10 mouse cellular contexts compared by ENCODE assay signal in the genomic region with DNA sequence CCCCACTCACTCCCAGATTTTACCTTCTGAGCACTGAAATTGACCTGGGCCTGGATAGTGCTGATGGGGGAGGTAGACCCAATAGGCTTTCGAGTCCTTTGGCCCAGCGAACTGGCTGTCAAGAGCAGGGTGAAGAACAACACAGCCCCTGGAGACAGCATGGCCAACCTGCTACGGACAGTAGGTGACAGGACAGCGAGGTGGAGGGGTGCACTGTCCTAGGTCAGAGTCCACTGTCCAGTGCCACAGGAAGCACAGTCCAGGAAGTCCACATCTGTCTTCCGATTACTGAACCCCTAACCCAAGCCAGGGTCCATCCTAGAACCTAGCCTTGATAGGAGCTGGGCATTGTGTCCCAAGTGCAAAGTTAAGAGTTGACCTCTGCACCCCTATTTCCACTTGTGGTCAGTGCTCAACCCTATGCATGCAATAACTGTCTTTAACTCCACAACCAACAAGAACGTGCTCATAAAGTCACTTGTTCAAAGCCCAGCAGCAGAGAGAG. TPM values are rescaled to one million over a fixed set of nuclear protein-coding genes. Genes with fewer than 3 reads are reported as not detected.
DNase-seq lines count a peak whose midpoint lies in the region; ATAC-seq lines count a peak whose summit lies in the region.
"Had no signal": no experiment of that assay in that cellular context is flagged by ENCODE, and none has a peak within 500 bp of the region (broad histone marks: within the 10 kb centered on the region; RNA-seq: fewer than 3 reads in every experiment).

No protein-coding gene starts in this region.

- H3K4me2 ChIP-seq in heart, embryonic 15.5 days: peak overlapping the region; percentile 69
- peak overlapping the region; percentile 84 for H3K4me2 ChIP-seq in liver, embryonic 13.5 days

- WGBS in heart, embryonic 10.5 days: 68% methylated on average over 6 of the region's 6 CpGs
- WGBS in heart, embryonic 15.5 days: 67% methylated on average over 6 of the region's 6 CpGs
- WGBS in liver, embryonic 13.5 days (ENCODE audit: insufficient replicate concordance): 57% methylated on average over 6 of the region's 6 CpGs

- no peaks in the 10 kb centered on the region for H3K27me3 ChIP-seq in heart, embryonic 10.5 days (ENCODE audit: insufficient read depth, poor library complexity, severe bottlenecking)
- H3K27me3 ChIP-seq in heart, embryonic 15.5 days: no peaks in the 10 kb centered on the region
- H3K27me3 ChIP-seq in liver, embryonic 13.5 days: no peaks in the 10 kb centered on the region
- H3K27me3 ChIP-seq: Patski had no signal

- intact Hi-C loops in heart, postnatal 25 days (cut with DNase I): loop anchor here (10.0 kb wide), 1 partner anchor 1405 kb away; the partner anchor contains the start of gene Surf6

- no peak for DNase-seq in heart, embryonic 10.5 days (ENCODE audit: low spot score)
- no peak for DNase-seq in heart, postnatal 25 days (ENCODE audit: low spot score)
- peak; percentile 33 for DNase-seq in Muller cell, postnatal 12 days (ENCODE audit: inconsistent ontology term)
- DNase-seq in liver, embryonic 13.5 days: no peak
- DNase-seq in adrenal gland, postnatal 4 days (ENCODE audit: low spot score in 2 of 2): no peak
- no peak for DNase-seq in spleen, adult 18-20 months

- H3K4me1 ChIP-seq in heart, embryonic 10.5 days: peaks cover 44% of the 10 kb centered on the region
- peaks cover 20% of the 10 kb centered on the region for H3K4me1 ChIP-seq in heart, embryonic 15.5 days (replicated peaks)
- H3K4me1 ChIP-seq in liver, embryonic 13.5 days (replicated peaks): peaks cover 69% of the 10 kb centered on the region

- H3K9ac ChIP-seq in heart, embryonic 15.5 days: peak overlapping the region; percentile 49
- peak overlapping the region; percentile 87 for H3K9ac ChIP-seq in liver, embryonic 13.5 days

- peak overlapping the region; percentile 95 for H3K27ac ChIP-seq in heart, embryonic 10.5 days
- peak overlapping the region; percentile 53 for H3K27ac ChIP-seq in heart, embryonic 15.5 days
- peak overlapping the region; percentile 74 for H3K27ac ChIP-seq in liver, embryonic 13.5 days

- peaks cover 29% of the 10 kb centered on the region for H3K36me3 ChIP-seq in heart, embryonic 10.5 days
- peaks cover 21% of the 10 kb centered on the region for H3K36me3 ChIP-seq in heart, embryonic 15.5 days
- peaks cover 25% of the 10 kb centered on the region for H3K36me3 ChIP-seq in liver, embryonic 13.5 days

- peak; percentile 4; the same call in 1 of the 2 replicates for ATAC-seq in heart, embryonic 15.5 days (replicated peaks; ENCODE audit: insufficient number of reproducible peaks, insufficient read depth, low FRiP score, low read depth)
- ATAC-seq in liver, embryonic 13.5 days (ENCODE audit: low read depth): peak; percentile 26
- ATAC-seq in activated CD4-positive, CD25-positive, alpha-beta regulatory T cell, adult 4 months: no peak

- H3K9me3 ChIP-seq in heart, embryonic 10.5 days: no peaks in the 10 kb centered on the region
- no peaks in the 10 kb centered on the region for H3K9me3 ChIP-seq in heart, embryonic 15.5 days (replicated peaks)
- no peaks in the 10 kb centered on the region for H3K9me3 ChIP-seq in liver, embryonic 13.5 days (replicated peaks)

- H3K4me3 ChIP-seq in heart, embryonic 10.5 days: peak overlapping the region; percentile 91
- H3K4me3 ChIP-seq in heart, embryonic 15.5 days: peak overlapping the region; percentile 64
- peak overlapping the region; percentile 74 for H3K4me3 ChIP-seq in liver, embryonic 13.5 days (replicated peaks)

RNA-seq across cellular contexts. Expression of gene Fbxw5, which starts 0.4 kb away (rescaled TPM):
- 86.0 and 92.1 TPM in 2 replicates for polyA plus RNA-seq in heart, embryonic 10.5 days (2016; fragmentation: Nextera tagmentation; extraction: Ambion mirVana)
- total RNA-seq in heart, postnatal 25 days (2021): 10 to 100 TPM; 85.7 to 91.2 TPM
- polyA plus RNA-seq in heart, embryonic 15.5 days (2015; fragmentation: Nextera tagmentation; extraction: Ambion mirVana): 72.6 and 94.1 TPM in 2 replicates
- 27.9 and 31.1 TPM in 2 replicates for polyA plus RNA-seq in liver, embryonic 13.5 days (2015; fragmentation: Nextera tagmentation; extraction: Ambion mirVana)
- 100 to 1,000 TPM in 1 of 2 experiments, 10 to 100 TPM in 1; 99.5 to 118 TPM for total RNA-seq in adrenal gland, postnatal 4 days (2021)
- polyA plus RNA-seq in activated CD4-positive, CD25-positive, alpha-beta regulatory T cell, adult 4 months (2017; shearing (Covaris generic)): 10 to 100 TPM; 51.3 to 71.1 TPM

RNA-seq across cellular contexts. Expression of gene C8g, which starts 1.4 kb away (rescaled TPM):
- polyA plus RNA-seq in heart, embryonic 10.5 days (2016; fragmentation: Nextera tagmentation; extraction: Ambion mirVana): 4.2 and 6.0 TPM in 2 replicates
- total RNA-seq in heart, postnatal 25 days (2021): under 1 TPM; 0.73 to 0.75 TPM
- polyA plus RNA-seq in heart, embryonic 15.5 days (2015; fragmentation: Nextera tagmentation; extraction: Ambion mirVana): 3.5 and 5.0 TPM in 2 replicates
- polyA plus RNA-seq in liver, embryonic 13.5 days (2015; fragmentation: Nextera tagmentation; extraction: Ambion mirVana): 25.8 and 26.8 TPM in 2 replicates
- 1 to 10 TPM; 1.0 to 9.9 TPM for total RNA-seq in adrenal gland, postnatal 4 days (2021)
- polyA plus RNA-seq in activated CD4-positive, CD25-positive, alpha-beta regulatory T cell, adult 4 months (2017; shearing (Covaris generic)): 1 to 10 TPM; 3.1 to 3.2 TPM

RNA-seq across cellular contexts. Expression of gene Lcn12, which starts 6.4 kb away (rescaled TPM):
- polyA plus RNA-seq in heart, embryonic 10.5 days (2016; fragmentation: Nextera tagmentation; extraction: Ambion mirVana): not detected in 2 replicates
- total RNA-seq in heart, postnatal 25 days (2021): not detected
- not detected in 2 replicates for polyA plus RNA-seq in heart, embryonic 15.5 days (2015; fragmentation: Nextera tagmentation; extraction: Ambion mirVana)
- not detected in 2 replicates for polyA plus RNA-seq in liver, embryonic 13.5 days (2015; fragmentation: Nextera tagmentation; extraction: Ambion mirVana)
- total RNA-seq in adrenal gland, postnatal 4 days (2021): not detected
- not detected for polyA plus RNA-seq in activated CD4-positive, CD25-positive, alpha-beta regulatory T cell, adult 4 months (2017; shearing (Covaris generic))
- polyA plus RNA-seq: large intestine, adult 2 months; Patski had no signal

RNA-seq across cellular contexts. Expression of gene Ptgds, which starts 30.3 kb away (rescaled TPM):
- 0.18 and 0.32 TPM in 2 replicates for polyA plus RNA-seq in heart, embryonic 10.5 days (2016; fragmentation: Nextera tagmentation; extraction: Ambion mirVana)
- 100 to 1,000 TPM; 117 to 160 TPM for total RNA-seq in heart, postnatal 25 days (2021)
- 107 and 134 TPM in 2 replicates for polyA plus RNA-seq in heart, embryonic 15.5 days (2015; fragmentation: Nextera tagmentation; extraction: Ambion mirVana)
- 0.38 TPM in 1 of 2 replicates, not detected in the other for polyA plus RNA-seq in liver, embryonic 13.5 days (2015; fragmentation: Nextera tagmentation; extraction: Ambion mirVana)
- 1 to 10 TPM; 3.6 to 6.5 TPM for total RNA-seq in adrenal gland, postnatal 4 days (2021)
- not detected for polyA plus RNA-seq in activated CD4-positive, CD25-positive, alpha-beta regulatory T cell, adult 4 months (2017; shearing (Covaris generic))

RNA-seq across cellular contexts. Expression of gene Paxx, which starts 39.2 kb away (rescaled TPM):
- 15.6 and 17.7 TPM in 2 replicates for polyA plus RNA-seq in heart, embryonic 10.5 days (2016; fragmentation: Nextera tagmentation; extraction: Ambion mirVana)
- total RNA-seq in heart, postnatal 25 days (2021): 10 to 100 TPM; 17.4 to 20.8 TPM
- polyA plus RNA-seq in heart, embryonic 15.5 days (2015; fragmentation: Nextera tagmentation; extraction: Ambion mirVana): 31.1 and 38.0 TPM in 2 replicates
- polyA plus RNA-seq in liver, embryonic 13.5 days (2015; fragmentation: Nextera tagmentation; extraction: Ambion mirVana): 7.2 and 7.7 TPM in 2 replicates
- total RNA-seq in adrenal gland, postnatal 4 days (2021): 10 to 100 TPM; 41.0 to 48.5 TPM
- 10 to 100 TPM; 72.8 to 74.8 TPM for polyA plus RNA-seq in activated CD4-positive, CD25-positive, alpha-beta regulatory T cell, adult 4 months (2017; shearing (Covaris generic))
